Mouse (Mus musculus) MEL (cell line): ENCODE results near the gene Inpp4a. TPM values are rescaled to one million over a fixed set of nuclear protein-coding genes. Genes with fewer than 3 reads are reported as not detected.

Experiments used
- DNase-seq: peaks from one replicate; pipeline ENCODE4 v3.0.0; 2011; ENCODE audit warnings: low read depth, low spot score
- H3K27ac ChIP-seq: 2 replicates; pipeline ENCODE4 v1.5.1; 2012; ENCODE audit warnings: low read depth, mild to moderate bottlenecking, control low read depth, low read length, moderate library complexity; ENCODE audit not compliant: control insufficient read depth
- H3K27me3 ChIP-seq, 2 experiments: fragments of 150-350 bp in 1 of 2; sonication (generic) in 1 of 2; 2 replicates each; pipeline ENCODE4 v1.6.1; 2012; ENCODE audit warnings: low read length in 2 of 2, mild to moderate bottlenecking in 2 of 2, improper control_type of control experiment in 1 of 2, moderate library complexity in 1 of 2; ENCODE audit not compliant: insufficient read depth in 2 of 2, control insufficient read depth in 1 of 2
- H3K36me3 ChIP-seq, 2 experiments: 2 replicates each; pipeline ENCODE4 v1.6.1; 2012 to 2014; ENCODE audit warnings: low read length in 2 of 2, improper control_type of control experiment in 1 of 2, inconsistent platforms in 1 of 2, mild to moderate bottlenecking in 1 of 2; ENCODE audit not compliant: insufficient read depth in 2 of 2, control insufficient read depth in 1 of 2
- H3K4me1 ChIP-seq, 2 experiments: fragments of 150-350 bp in 1 of 2; sonication (generic) in 1 of 2; 2 replicates each; pipeline ENCODE4 v1.6.1; 2012; ENCODE audit warnings: low read length in 2 of 2, improper control_type of control experiment in 1 of 2, mild to moderate bottlenecking in 1 of 2; ENCODE audit not compliant: insufficient read depth in 2 of 2, control insufficient read depth in 1 of 2
- H3K4me3 ChIP-seq, 2 experiments: fragments of 150-350 bp in 1 of 2; sonication (generic) in 1 of 2; 2 replicates each; pipeline ENCODE4 v1.5.1; 2012; ENCODE audit warnings: low read depth in 2 of 2, low read length in 2 of 2, mild to moderate bottlenecking in 2 of 2, moderate library complexity in 2 of 2, control low read depth in 1 of 2, improper control_type of control experiment in 1 of 2; ENCODE audit not compliant: control insufficient read depth in 1 of 2, insufficient read depth in 1 of 2
- H3K79me2 ChIP-seq: 2 replicates; pipeline ENCODE4 v1.6.1; 2012; ENCODE audit warnings: mild to moderate bottlenecking, low read length, moderate library complexity; ENCODE audit not compliant: control insufficient read depth, poor library complexity, insufficient read depth
- H3K9ac ChIP-seq: 2 replicates; pipeline ENCODE4 v1.6.1; 2012; ENCODE audit warnings: low read depth, mild to moderate bottlenecking, control low read depth, low read length, moderate library complexity; ENCODE audit not compliant: control insufficient read depth, poor library complexity, severe bottlenecking
- H3K9me3 ChIP-seq: fragments of 150-350 bp; sonication (generic); replicated peaks from 2 replicates; pipeline ENCODE4 v1.6.1; 2012; ENCODE audit warnings: mild to moderate bottlenecking, low read length, improper control_type of control experiment, moderate library complexity; ENCODE audit not compliant: insufficient read depth
- CHD1 ChIP-seq: IDR thresholded peaks from 2 replicates; pipeline ENCODE4 v1.6.1; 2012; ENCODE audit warnings: low read depth, mild to moderate bottlenecking, inconsistent platforms, low read length, improper control_type of control experiment
- CHD2 ChIP-seq: IDR thresholded peaks from 2 replicates; pipeline ENCODE4 v1.6.1; 2011; ENCODE audit warnings: low read length, improper control_type of control experiment
- ELF1 ChIP-seq: IDR thresholded peaks from 2 replicates; pipeline ENCODE4 v1.6.1; 2014; ENCODE audit warnings: low read depth, mild to moderate bottlenecking, inconsistent platforms, low read length, improper control_type of control experiment, moderate library complexity
- JUND ChIP-seq: IDR thresholded peaks from 2 replicates; pipeline ENCODE4 v1.6.1; 2011; ENCODE audit warnings: low read depth, mild to moderate bottlenecking, improper control_type of control experiment, low read length
- MXI1 ChIP-seq: IDR thresholded peaks from 2 replicates; pipeline ENCODE4 v1.6.1; 2011; ENCODE audit warnings: mild to moderate bottlenecking, low read depth, low read length, improper control_type of control experiment
- MYC ChIP-seq: IDR thresholded peaks from 2 replicates; pipeline ENCODE4 v1.6.1; 2011; ENCODE audit warnings: low read depth, mild to moderate bottlenecking, low read length, improper control_type of control experiment, moderate library complexity
- RCOR1 ChIP-seq: IDR thresholded peaks from 2 replicates; pipeline ENCODE4 v1.6.1; 2012; ENCODE audit warnings: low read depth, mild to moderate bottlenecking, inconsistent platforms, low read length, improper control_type of control experiment
- SIN3A ChIP-seq: IDR thresholded peaks from 2 replicates; pipeline ENCODE4 v1.6.1; 2012; ENCODE audit warnings: low read length, improper control_type of control experiment, inconsistent platforms
- SMC3 ChIP-seq: IDR thresholded peaks from 2 replicates; pipeline ENCODE4 v1.6.1; 2011; ENCODE audit warnings: low read depth, low read length, improper control_type of control experiment
- USF2 ChIP-seq, 2 experiments: IDR thresholded peaks; 2 replicates each; pipeline ENCODE4 v1.6.1; 2011 to 2012; ENCODE audit warnings: improper control_type of control experiment in 2 of 2, low read length in 2 of 2, borderline replicate concordance in 1 of 2, inconsistent platforms in 1 of 2, low read depth in 1 of 2, mild to moderate bottlenecking in 1 of 2; ENCODE audit not compliant: insufficient read depth in 1 of 2
- ZC3H11A ChIP-seq: IDR thresholded peaks from 2 replicates; pipeline ENCODE4 v1.6.1; 2012; ENCODE audit warnings: low read depth, mild to moderate bottlenecking, inconsistent platforms, low read length, improper control_type of control experiment
- ZKSCAN1 ChIP-seq: IDR thresholded peaks from 2 replicates; pipeline ENCODE4 v1.6.1; 2012; ENCODE audit warnings: low read depth, mild to moderate bottlenecking, inconsistent platforms, low read length, improper control_type of control experiment, moderate library complexity
- ZMIZ1 ChIP-seq: IDR thresholded peaks from 2 replicates; pipeline ENCODE4 v1.6.1; 2012; ENCODE audit warnings: low read depth, mild to moderate bottlenecking, inconsistent platforms, low read length, improper control_type of control experiment, moderate library complexity
- ZNF384 ChIP-seq: IDR thresholded peaks from 2 replicates; pipeline ENCODE4 v1.6.1; 2012; ENCODE audit warnings: low read depth, mild to moderate bottlenecking, inconsistent platforms, low read length, improper control_type of control experiment
- polyA plus RNA-seq, 2 experiments: library from polyadenylated mRNA; stranded (reverse) in 1 of 2; unstranded in 1 of 2; fragments of >175 nt in 1 of 2; fragments of >200 nt in 1 of 2; gene quantifications; 2 replicates each; pipeline versions ENCODE4 v1.2.1 to v1.2.4; 2012; ENCODE audit warnings: low replicate concordance in 2 of 2, low read depth in 1 of 2; ENCODE audit not compliant: insufficient read length in 2 of 2, insufficient read depth in 1 of 2, missing spikeins in 1 of 2
- total RNA-seq: library from RNA; depleted of rRNA; stranded (reverse); fragments of 300-350 nt; gene quantifications from 2 replicates; pipeline ENCODE4 v1.2.3, GENCODE M21; 2012

Gene Inpp4a
- total and polyA plus RNA-seq, 3 experiments = 1.6 to 5.0 TPM; not detected in 1

GRCm38 (mm10) chr1:37429366-37430296 lies 130.0 kb downstream of the Inpp4a start, which contains the start of the genes Coa5 and Unc50 (continued):
- no peak for TF ChIP-seq ZNF384
- TF ChIP-seq RCOR1 = no peak
- no peak for TF ChIP-seq JUND
- TF ChIP-seq MXI1 = peak; percentile 88

- H3K9me3 ChIP-seq = no peaks in the 10 kb centered on the region
- peaks cover 46% of the 10 kb centered on the region for H3K79me2 ChIP-seq
- peak overlapping the region; percentile 92 to 93 for H3K4me3 ChIP-seq
- peaks cover 14 to 35% of the 10 kb centered on the region in 2 experiments for H3K4me1 ChIP-seq
- H3K36me3 ChIP-seq = peaks cover 3 to 40% of the 10 kb centered on the region in 2 experiments; a peak in 3 of 4 replicates
- DNase-seq = no peak
- no peaks in the 10 kb centered on the region for H3K27me3 ChIP-seq
- peak overlapping the region; percentile 32 for H3K27ac ChIP-seq
- peak overlapping the region; percentile 86 for H3K9ac ChIP-seq
- TF ChIP-seq JUND (no peak), CHD1 (0 out of 2 replicates have a peak, but pooled peaks have one; percentile 40), SMC3 (0 out of 2 replicates have a peak, but pooled peaks have one; percentile 5)
Observed at GRCm38 (mm10) chr1:37430297-37430840, 130.7 kb downstream of the Inpp4a start.

GRCm38 (mm10) chr1:37436419-37436818 lies 136.8 kb downstream of the Inpp4a start:
- no peak for DNase-seq
- Histone ChIP-seq H3K4me1 (0 out of 4 replicates have a peak, but pooled peaks cover 0 to 3% of the 10 kb centered on the region in 2 experiments), H3K79me2 (peaks cover 13% of the 10 kb centered on the region), H3K27ac (no peak overlapping the region), H3K36me3 (peaks cover 4 to 13% of the 10 kb centered on the region in 2 experiments), H3K27me3 (no peaks in the 10 kb centered on the region), H3K9me3 (no peaks in the 10 kb centered on the region), H3K9ac (no peak overlapping the region), H3K4me3 (no peak overlapping the region)
- no peak for TF ChIP-seq ZKSCAN1
- TF ChIP-seq SIN3A = no peak
- no peak for TF ChIP-seq MYC
- no peak for TF ChIP-seq ZC3H11A
- TF ChIP-seq ELF1 = no peak
- no peak for TF ChIP-seq ZMIZ1
- TF ChIP-seq CHD2 = no peak
- TF ChIP-seq USF2 (IDR thresholded peaks at IDR 0.05; ENCODE audit: borderline replicate concordance in 1 of 2, insufficient read depth in 1 of 2, low read depth in 1 of 2, low read length in 2 of 2) = no peak
